Mouse (Mus musculus) liver (tissue): Measurements from ENCODE around the gene Fmnl2.

Experiments used
- DNase-seq: peaks from one replicate; pipeline ENCODE4 v3.0.0-alpha.2; 2020; ENCODE audit warnings: mixed read lengths

Fmnl2 gene

GRCm38 (mm10) chr2:52866151-52866550, 8.5 kb downstream of the Fmnl2 start:
- no peak for DNase-seq

GRCm38 (mm10) chr2:52867781-52868180, 10.1 kb downstream of the Fmnl2 start:
- DNase-seq: no peak

- DNase-seq: no peak
Measured at GRCm38 (mm10) chr2:52868181-52868580, 10.5 kb downstream of the Fmnl2 start.

- DNase-seq: no peak
Measured at GRCm38 (mm10) chr2:52872636-52873035, 15.0 kb downstream of the Fmnl2 start.

GRCm38 (mm10) chr2:52873276-52874063, 15.8 kb downstream of the Fmnl2 start:
- DNase-seq: no peak

- DNase-seq: no peak
Measured at GRCm38 (mm10) chr2:52874721-52875120, 17.1 kb downstream of the Fmnl2 start.

GRCm38 (mm10) chr2:52875801-52876200, 18.1 kb downstream of the Fmnl2 start:
- no peak for DNase-seq

- no peak for DNase-seq
Measured at GRCm38 (mm10) chr2:52883401-52883800, 25.7 kb downstream of the Fmnl2 start.

- no peak for DNase-seq
Measured at GRCm38 (mm10) chr2:52884082-52884481, 26.4 kb downstream of the Fmnl2 start.

- DNase-seq: no peak
Measured at GRCm38 (mm10) chr2:52885071-52885470, 27.4 kb downstream of the Fmnl2 start.

GRCm38 (mm10) chr2:52887281-52887680, 29.6 kb downstream of the Fmnl2 start:
- no peak for DNase-seq

- DNase-seq: no peak
Measured at GRCm38 (mm10) chr2:52891115-52891514, 33.5 kb downstream of the Fmnl2 start.

- no peak for DNase-seq
Measured at GRCm38 (mm10) chr2:52891744-52892143, 34.1 kb downstream of the Fmnl2 start.

GRCm38 (mm10) chr2:52894983-52895621, 37.4 kb downstream of the Fmnl2 start:
- DNase-seq: peak; percentile 14

GRCm38 (mm10) chr2:52896995-52897394, 39.3 kb downstream of the Fmnl2 start:
- DNase-seq: no peak

GRCm38 (mm10) chr2:52900780-52901179, 43.1 kb downstream of the Fmnl2 start:
- no peak for DNase-seq

GRCm38 (mm10) chr2:52901300-52902013, 43.8 kb downstream of the Fmnl2 start:
- no peak for DNase-seq

- no peak for DNase-seq
Measured at GRCm38 (mm10) chr2:52902456-52902855, 44.8 kb downstream of the Fmnl2 start.

- no peak for DNase-seq
Measured at GRCm38 (mm10) chr2:52903228-52903963, 45.7 kb downstream of the Fmnl2 start.

GRCm38 (mm10) chr2:52904526-52904925, 46.9 kb downstream of the Fmnl2 start:
- DNase-seq: no peak

GRCm38 (mm10) chr2:52913311-52913710, 55.7 kb downstream of the Fmnl2 start:
- no peak for DNase-seq

GRCm38 (mm10) chr2:52913746-52914145, 56.1 kb downstream of the Fmnl2 start:
- DNase-seq: no peak

- DNase-seq: no peak
Measured at GRCm38 (mm10) chr2:52915536-52915935, 57.9 kb downstream of the Fmnl2 start.
